Mouse (Mus musculus) CH12.LX (cell line): Measurements from ENCODE around the gene Prkcsh. TPM values are rescaled to one million over a fixed set of nuclear protein-coding genes. Genes with fewer than 3 reads are reported as not detected.

ENCODE experiments used
- DNase-seq: peaks from one replicate; pipeline ENCODE4 v3.0.0-alpha.2; 2013; ENCODE audit errors: extremely low read depth
- H3K27ac ChIP-seq: 2 replicates; pipeline ENCODE4 v1.5.1; 2012; ENCODE audit warnings: low read depth, mild to moderate bottlenecking, control low read depth, moderate library complexity; ENCODE audit not compliant: insufficient read depth
- H3K27me3 ChIP-seq: replicated peaks from 2 replicates; pipeline ENCODE3; 2012; ENCODE audit warnings: inconsistent platforms
- H3K36me3 ChIP-seq, 2 experiments: replicated peaks in 1 of 2; 2 replicates each; pipeline versions ENCODE3 to v1.6.1; 2012; ENCODE audit warnings: inconsistent platforms in 1 of 2, low read length in 1 of 2, mild to moderate bottlenecking in 1 of 2, mixed read lengths in 1 of 2, moderate library complexity in 1 of 2; ENCODE audit not compliant: control insufficient read depth in 1 of 2, insufficient read depth in 1 of 2
- H3K4me1 ChIP-seq, 2 experiments: 2 replicates each; pipeline ENCODE4 v1.6.1; 2012; ENCODE audit warnings: inconsistent platforms in 1 of 2, moderate library complexity in 1 of 2; ENCODE audit not compliant: insufficient read depth in 2 of 2, control insufficient read depth in 1 of 2
- H3K4me2 ChIP-seq: 2 replicates; pipeline ENCODE4 v1.6.1; 2012; ENCODE audit warnings: low read depth, mild to moderate bottlenecking, control low read depth; ENCODE audit not compliant: poor library complexity, insufficient read depth, severe bottlenecking
- H3K4me3 ChIP-seq, 3 experiments: fragments of 150-350 bp in 1 of 3; sonication (generic) in 1 of 3; replicated peaks in 1 of 3; 2 replicates each; pipeline versions ENCODE3 to v1.5.1; 2011 to 2012; ENCODE audit warnings: low read depth in 2 of 3, low read length in 2 of 3, mild to moderate bottlenecking in 2 of 3, moderate library complexity in 2 of 3, control low read depth in 1 of 3, improper control_type of control experiment in 1 of 3, inconsistent platforms in 1 of 3, mixed read lengths in 1 of 3; ENCODE audit not compliant: poor library complexity in 1 of 3
- H3K79me2 ChIP-seq: replicated peaks from 2 replicates; pipeline ENCODE4 v1.6.1; 2012; ENCODE audit warnings: mild to moderate bottlenecking, moderate library complexity; ENCODE audit not compliant: control insufficient read depth, poor library complexity, insufficient read depth, severe bottlenecking; ENCODE audit errors: extremely low read depth
- H3K9ac ChIP-seq: 2 replicates; pipeline ENCODE4 v1.6.1; 2012; ENCODE audit warnings: low read depth, mild to moderate bottlenecking, control low read depth, moderate library complexity; ENCODE audit not compliant: insufficient read depth
- H3K9me3 ChIP-seq: replicated peaks from 2 replicates; pipeline ENCODE3; 2012; ENCODE audit warnings: low read length, inconsistent platforms, mixed read lengths
- BHLHE40 ChIP-seq: IDR thresholded peaks from 2 replicates; pipeline ENCODE4 v1.6.1; 2011; ENCODE audit warnings: mild to moderate bottlenecking, low read depth, low read length, improper control_type of control experiment
- CTCF ChIP-seq, 2 experiments: IDR thresholded peaks in 1 of 2; conservative IDR thresholded peaks in 1 of 2; 2 replicates each; pipeline ENCODE4 v1.5.1; 2011 to 2012; ENCODE audit warnings: low read depth in 2 of 2, low read length in 2 of 2, improper control_type of control experiment in 1 of 2, inconsistent platforms in 1 of 2, mild to moderate bottlenecking in 1 of 2, moderate library complexity in 1 of 2
- ELF1 ChIP-seq: IDR thresholded peaks from 2 replicates; pipeline ENCODE4 v1.6.1; 2014; ENCODE audit warnings: low read depth, mild to moderate bottlenecking, inconsistent platforms, low read length, improper control_type of control experiment
- ETS1 ChIP-seq: conservative IDR thresholded peaks from 2 replicates; pipeline ENCODE4 v1.6.1; 2012; ENCODE audit warnings: low read depth, mild to moderate bottlenecking, inconsistent platforms, low read length, improper control_type of control experiment, moderate library complexity
- IRF4 ChIP-seq: IDR thresholded peaks from 2 replicates; pipeline ENCODE4 v1.6.1; 2014; ENCODE audit warnings: low read depth, mild to moderate bottlenecking, inconsistent platforms, low read length, improper control_type of control experiment
- JUN ChIP-seq: IDR thresholded peaks from 2 replicates; pipeline ENCODE4 v1.6.1; 2011; ENCODE audit warnings: low read depth, mild to moderate bottlenecking, low read length, improper control_type of control experiment, moderate library complexity; ENCODE audit not compliant: insufficient read depth
- JUND ChIP-seq: conservative IDR thresholded peaks from 2 replicates; pipeline ENCODE4 v1.6.1; 2011; ENCODE audit warnings: low read depth, low read length, improper control_type of control experiment
- KAT2A ChIP-seq: IDR thresholded peaks from 2 replicates; pipeline ENCODE4 v1.6.1; 2012; ENCODE audit warnings: low read length, improper control_type of control experiment, inconsistent platforms; ENCODE audit not compliant: insufficient replicate concordance
- MAFK ChIP-seq: IDR thresholded peaks from 2 replicates; pipeline ENCODE4 v1.6.1; 2011; ENCODE audit warnings: low read length, improper control_type of control experiment; ENCODE audit not compliant: insufficient replicate concordance
- MYC ChIP-seq: IDR thresholded peaks from 2 replicates; pipeline ENCODE4 v1.6.1; 2011; ENCODE audit warnings: low read depth, mild to moderate bottlenecking, improper control_type of control experiment, low read length
- NELFE ChIP-seq: IDR thresholded peaks from 2 replicates; pipeline ENCODE4 v1.6.1; 2011; ENCODE audit warnings: low read depth, low read length, improper control_type of control experiment
- NRF1 ChIP-seq: IDR thresholded peaks from 2 replicates; pipeline ENCODE4 v1.6.1; 2014; ENCODE audit warnings: low read depth, mild to moderate bottlenecking, inconsistent platforms, low read length, improper control_type of control experiment, moderate library complexity
- POLR2A ChIP-seq: IDR thresholded peaks from 2 replicates; pipeline ENCODE4 v1.6.1; 2011; ENCODE audit warnings: low read depth, mild to moderate bottlenecking, improper control_type of control experiment, low read length
- POLR2AphosphoS2 ChIP-seq: IDR thresholded peaks from 2 replicates; pipeline ENCODE4 v1.6.1; 2011; ENCODE audit warnings: low read depth, low read length, improper control_type of control experiment
- SIN3A ChIP-seq: IDR thresholded peaks from 2 replicates; pipeline ENCODE4 v1.6.1; 2012; ENCODE audit warnings: low read length, improper control_type of control experiment, inconsistent platforms
- SMC3 ChIP-seq: IDR thresholded peaks from 2 replicates; pipeline ENCODE4 v1.6.1; 2011; ENCODE audit warnings: low read depth, low read length, improper control_type of control experiment
- TCF12 ChIP-seq: IDR thresholded peaks from 2 replicates; pipeline ENCODE4 v1.6.1; 2014; ENCODE audit warnings: low read depth, mild to moderate bottlenecking, inconsistent platforms, low read length, improper control_type of control experiment
- UBTF ChIP-seq: IDR thresholded peaks from 2 replicates; pipeline ENCODE4 v1.6.1; 2012; ENCODE audit warnings: low read depth, mild to moderate bottlenecking, inconsistent platforms, low read length, improper control_type of control experiment, moderate library complexity
- USF2 ChIP-seq: conservative IDR thresholded peaks from 2 replicates; pipeline ENCODE4 v1.6.1; 2011; ENCODE audit warnings: low read depth, low read length, improper control_type of control experiment
- ZC3H11A ChIP-seq: IDR thresholded peaks from 2 replicates; pipeline ENCODE4 v1.6.1; 2012; ENCODE audit warnings: low read depth, mild to moderate bottlenecking, inconsistent platforms, low read length, improper control_type of control experiment
- ZMIZ1 ChIP-seq: IDR thresholded peaks from 2 replicates; pipeline ENCODE4 v1.6.1; 2012; ENCODE audit warnings: low read depth, mild to moderate bottlenecking, inconsistent platforms, low read length, improper control_type of control experiment
- dilution Hi-C: fragments of 300-500 bp; cut with MboI; formaldehyde crosslinking; loops from 2 replicates; pipeline ENCODE4 v1.14.3; 2020; ENCODE audit warnings: low sequenced_read_pairs; ENCODE audit not compliant: extremely low pct_unique_long_range_greater_than_20kb, extremely low pct_ligation_motif_present
- in situ Hi-C: fragments of 300-500 bp; cut with MboI; formaldehyde crosslinking; loops from 3 replicates; pipeline ENCODE4 v1.14.3; 2019; ENCODE audit warnings: low sequenced_read_pairs, low pct_ligation_motif_present, low pct_unique_long_range_greater_than_20kb, mixed read lengths
- polyA plus RNA-seq: library from polyadenylated mRNA; unstranded; fragments of >175 nt; gene quantifications from 2 replicates; pipeline ENCODE4 v1.2.1, GENCODE M21; 2012; ENCODE audit warnings: low read depth; ENCODE audit not compliant: insufficient read length
- total RNA-seq, 2 experiments: library from RNA; depleted of rRNA; stranded (reverse); fragments of 300-350 nt in 1 of 2; fragments of >200 nt in 1 of 2; gene quantifications; 2 replicates each; pipeline ENCODE4 v1.2.3; 2012 to 2014

Prkcsh gene
- total and polyA plus RNA-seq, 3 experiments: 72.1 to 160 (median 148) TPM

- H3K79me2 ChIP-seq: no peaks in the 10 kb centered on the region
These were observed 32.9 kb downstream of the Prkcsh start for GRCm38 (mm10) chr9:22035300-22036044.

GRCm38 (mm10) chr9:22037826-22038225 is 35.2 kb downstream of the Prkcsh start:
- no peaks in the 10 kb centered on the region for H3K79me2 ChIP-seq
- H3K4me1 ChIP-seq: peaks cover 0 to 8% of the 10 kb centered on the region in 2 experiments; a peak in 1 of 4 replicates
- TF ChIP-seq MAFK (no peak), TCF12 (no peak), SIN3A (no peak), ZC3H11A (no peak), KAT2A (no peak), BHLHE40 (no peak), POLR2AphosphoS2 (no peak), JUND (no peak), NRF1 (no peak), ZMIZ1 (no peak), POLR2A (no peak), NELFE (no peak), SMC3 (no peak)
- peaks cover 3% of the 10 kb centered on the region for H3K9me3 ChIP-seq
- peaks cover 1% of the 10 kb centered on the region for H3K27me3 ChIP-seq
- no peaks in the 10 kb centered on the region for H3K36me3 ChIP-seq
- in situ Hi-C loops (no loop called here), dilution Hi-C loops (no loop called here)
- no peak overlapping the region for H3K9ac ChIP-seq
- no peak overlapping the region for H3K4me3 ChIP-seq
- no peak overlapping the region for H3K4me2 ChIP-seq
- no peak overlapping the region for H3K27ac ChIP-seq
- no peak for DNase-seq

More at GRCm38 (mm10) chr9:22035300-22036044, 32.9 kb downstream of the Prkcsh start:
- DNase-seq: no peak
- Histone ChIP-seq H3K4me2 (no peak overlapping the region), H3K9ac (no peak overlapping the region), H3K27ac (no peak overlapping the region), H3K36me3 (no peaks in the 10 kb centered on the region), H3K9me3 (peaks cover 2% of the 10 kb centered on the region), H3K4me3 (no peak overlapping the region), H3K27me3 (peaks cover 1% of the 10 kb centered on the region), H3K4me1 (peaks cover 0 to 8% of the 10 kb centered on the region in 2 experiments; a peak in 1 of 4 replicates)
- dilution Hi-C loops (no loop called here), in situ Hi-C loops (no loop called here)
- TF ChIP-seq NELFE: no peak
- TF ChIP-seq KAT2A: no peak
- TF ChIP-seq JUN: no peak
- no peak for TF ChIP-seq MYC
- no peak for TF ChIP-seq CTCF (conservative IDR thresholded peaks at IDR 0.05 in 1 of 2, IDR thresholded peaks at IDR 0.05 in 1 of 2; ENCODE audit: low read depth in 2 of 2, low read length in 2 of 2)
- TF ChIP-seq USF2: no peak
- TF ChIP-seq UBTF: no peak
- TF ChIP-seq BHLHE40: no peak
- TF ChIP-seq POLR2A: no peak
- no peak for TF ChIP-seq IRF4
- no peak for TF ChIP-seq SMC3
- no peak for TF ChIP-seq ELF1
- TF ChIP-seq ETS1: no peak
- TF ChIP-seq, all 38 proteins: peak for 0
